Mouse (Mus musculus) lung, adult 2 months (tissue): Measurements from ENCODE around the gene Tnpo1. TPM values are rescaled to one million over a fixed set of nuclear protein-coding genes. Genes with fewer than 3 reads are reported as not detected.

Experiments
- DNase-seq: peaks from one replicate; pipeline ENCODE4 v3.0.0; 2022
- H3K4me1 ChIP-seq: fragments of 200-500 bp; 2 replicates; pipeline ENCODE4 v1.6.1; 2011; ENCODE audit warnings: low read length; ENCODE audit not compliant: control insufficient read depth, insufficient read depth
- H3K4me3 ChIP-seq: fragments of 200-500 bp; replicated peaks from 2 replicates; pipeline ENCODE3; 2011; ENCODE audit warnings: low read depth, mild to moderate bottlenecking, control low read depth, low read length; ENCODE audit errors: extremely low read depth
- CTCF ChIP-seq: fragments of 200-500 bp; IDR thresholded peaks from 2 replicates; pipeline ENCODE4 v1.5.1; 2011; ENCODE audit warnings: mild to moderate bottlenecking, low read length, control low read depth; ENCODE audit not compliant: insufficient read depth
- POLR2A ChIP-seq: fragments of 200-500 bp; IDR thresholded peaks from 2 replicates; pipeline ENCODE4 v1.6.1; 2011; ENCODE audit warnings: low read depth, mild to moderate bottlenecking, control low read depth, low read length, borderline replicate concordance; ENCODE audit errors: extremely low read depth
- WGBS: fragments of 180-500 bp; shearing (Covaris S2); methylation state at CpG from one replicate; pipeline ENCODE4 v1.1.7; 2018; 5-methylcytosine and 5-hydroxymethylcytosine counted together
- polyA plus RNA-seq: library from polyadenylated mRNA; depleted of rRNA; stranded (reverse); fragments of >200 nt; gene quantifications from 2 replicates; pipeline ENCODE4 v1.2.3, GENCODE M21; 2012

Gene Tnpo1
- polyA plus RNA-seq, 1 experiment: 19.6 TPM

- WGBS: under 1% methylated on average over 61 of the region's 61 CpGs
- H3K4me1 ChIP-seq: peaks cover 20% of the 10 kb centered on the region
- peak; percentile 30; the same call in 1 of the 2 replicates for TF ChIP-seq CTCF
- peak; percentile 80; the same call in 1 of the 2 replicates for TF ChIP-seq POLR2A
- DNase-seq: peak; percentile 98
- peak within 1 kb of the TSS; percentile 85 for H3K4me3 ChIP-seq
These were observed 110.9 kb downstream of the Tnpo1 start, which contains the start of gene Fcho2 for GRCm38 (mm10) chr13:98815147-98815785. Fcho2 (minus strand) TSS chr13:98815449.

- H3K4me1 ChIP-seq: peaks cover 22% of the 10 kb centered on the region
- peak overlapping the region; percentile 85 for H3K4me3 ChIP-seq
- WGBS: under 1% methylated on average over 73 of the region's 81 CpGs
- TF ChIP-seq POLR2A: no peak; the same call in 1 of the 2 replicates
- TF ChIP-seq CTCF: no peak
- peak; percentile 68 for DNase-seq
These were observed 111.7 kb downstream of the Tnpo1 start for GRCm38 (mm10) chr13:98814275-98815040.

- Histone ChIP-seq H3K4me3 (peak overlapping the region; percentile 85), H3K4me1 (peaks cover 23% of the 10 kb centered on the region)
- TF ChIP-seq CTCF: no peak
- no peak for TF ChIP-seq POLR2A
- 8% methylated on average over 12 of the region's 12 CpGs for WGBS
- DNase-seq: no peak
These were observed 112.4 kb downstream of the Tnpo1 start for GRCm38 (mm10) chr13:98813596-98814274.

- Histone ChIP-seq H3K4me1 (peaks cover 25% of the 10 kb centered on the region), H3K4me3 (no peak overlapping the region)
- DNase-seq: no peak
- 37% methylated on average over 2 of the region's 2 CpGs for WGBS
- no peak for TF ChIP-seq CTCF
- no peak for TF ChIP-seq POLR2A
These were observed 113.0 kb downstream of the Tnpo1 start for GRCm38 (mm10) chr13:98813167-98813566.

GRCm38 (mm10) chr13:98812285-98812684 lies 113.9 kb downstream of the Tnpo1 start:
- no peak for DNase-seq
- 41% methylated on average over 4 of the region's 4 CpGs for WGBS
- TF ChIP-seq POLR2A (no peak), CTCF (no peak)
- peaks cover 27% of the 10 kb centered on the region for H3K4me1 ChIP-seq
- no peak overlapping the region for H3K4me3 ChIP-seq

- Histone ChIP-seq H3K4me3 (no peak overlapping the region), H3K4me1 (peaks cover 19% of the 10 kb centered on the region)
- 10% methylated on average over 6 of the region's 6 CpGs for WGBS
- TF ChIP-seq POLR2A: no peak
- no peak for DNase-seq
These were observed 116.0 kb downstream of the Tnpo1 start for GRCm38 (mm10) chr13:98810143-98810542.

- no peak for DNase-seq
- TF ChIP-seq CTCF: no peak
- no peak for TF ChIP-seq POLR2A
- WGBS: 53% methylated on average over 1 of the region's 1 CpGs
- Histone ChIP-seq H3K4me1 (peaks cover 21% of the 10 kb centered on the region), H3K4me3 (no peak overlapping the region)
These were observed 117.1 kb downstream of the Tnpo1 start for GRCm38 (mm10) chr13:98809087-98809486.

- WGBS: 88% methylated on average over 1 of the region's 1 CpGs
- no peak for DNase-seq
- H3K4me3 ChIP-seq: no peak overlapping the region
- peaks cover 7% of the 10 kb centered on the region for H3K4me1 ChIP-seq
- no peak for TF ChIP-seq POLR2A
- TF ChIP-seq CTCF: no peak
These were observed 121.7 kb downstream of the Tnpo1 start for GRCm38 (mm10) chr13:98804480-98804879.

GRCm38 (mm10) chr13:98803699-98804098 lies 122.5 kb downstream of the Tnpo1 start:
- TF ChIP-seq POLR2A (no peak), CTCF (no peak)
- 45% methylated on average over 4 of the region's 4 CpGs for WGBS

GRCm38 (mm10) chr13:98802957-98803356 lies 123.2 kb downstream of the Tnpo1 start:
- peaks cover 2% of the 10 kb centered on the region for H3K4me1 ChIP-seq
- TF ChIP-seq POLR2A (no peak), CTCF (no peak)
- no peak for DNase-seq
- H3K4me3 ChIP-seq: no peak overlapping the region
- 56% methylated on average over 3 of the region's 3 CpGs for WGBS

More at GRCm38 (mm10) chr13:98803699-98804098, 122.5 kb downstream of the Tnpo1 start:
- no peak for DNase-seq
- Histone ChIP-seq H3K4me3 (no peak overlapping the region), H3K4me1 (peaks cover 6% of the 10 kb centered on the region)
